Mouse (Mus musculus) liver, embryonic 13.5 days (tissue): ENCODE results near the gene Alg3. TPM values are rescaled to one million over a fixed set of nuclear protein-coding genes. Genes with fewer than 3 reads are reported as not detected.

Source experiments
- ATAC-seq: fragments of 200-750 bp; cut with Nextera tagmentation; 2 replicates; pipeline ENCODE4 v1.8.0; 2017; ENCODE audit warnings: low read depth, mild to moderate bottlenecking, moderate number of reproducible peaks, moderate library complexity
- DNase-seq: peaks from one replicate; pipeline ENCODE4 v3.0.0; 2022
- H3K27ac ChIP-seq: fragments of 300-500 bp; sonication (generic); 2 replicates; pipeline ENCODE4 v1.5.1; 2015; ENCODE audit warnings: moderate library complexity, mild to moderate bottlenecking, inconsistent platforms
- H3K27me3 ChIP-seq: fragments of 300-500 bp; sonication (generic); 2 replicates; pipeline ENCODE4 v1.6.1; 2015; ENCODE audit warnings: mild to moderate bottlenecking, inconsistent platforms
- H3K36me3 ChIP-seq: fragments of 300-500 bp; sonication (generic); 2 replicates; pipeline ENCODE4 v1.6.1; 2015; ENCODE audit warnings: mild to moderate bottlenecking, inconsistent platforms
- H3K4me1 ChIP-seq: fragments of 300-500 bp; sonication (generic); replicated peaks from 2 replicates; pipeline ENCODE4 v1.6.1; 2015; ENCODE audit warnings: inconsistent platforms
- H3K4me2 ChIP-seq: fragments of 300-500 bp; sonication (generic); 2 replicates; pipeline ENCODE4 v1.6.1; 2015; ENCODE audit warnings: inconsistent platforms, mild to moderate bottlenecking, moderate library complexity
- H3K4me3 ChIP-seq: fragments of 300-500 bp; sonication (generic); replicated peaks from 2 replicates; pipeline ENCODE4 v1.5.1; 2015; ENCODE audit warnings: mild to moderate bottlenecking, inconsistent platforms
- H3K9ac ChIP-seq: fragments of 300-500 bp; sonication (generic); 2 replicates; pipeline ENCODE4 v1.6.1; 2015; ENCODE audit warnings: mild to moderate bottlenecking, inconsistent platforms
- H3K9me3 ChIP-seq: fragments of 300-500 bp; sonication (generic); replicated peaks from 2 replicates; pipeline ENCODE4 v1.6.1; 2016; ENCODE audit warnings: inconsistent platforms
- WGBS: fragments of 180-500 bp; shearing (Covaris S2); methylation state at CpG from one replicate; pipeline ENCODE4 v1.1.7; 2015; ENCODE audit not compliant: insufficient replicate concordance; 5-methylcytosine and 5-hydroxymethylcytosine counted together
- polyA plus RNA-seq: library from polyadenylated mRNA; unstranded; fragments of >200 nt; fragmentation: Nextera tagmentation; extraction: Ambion mirVana; gene quantifications from 2 replicates; pipeline ENCODE4 v1.2.1, GENCODE M21; 2015

Alg3 gene
- polyA plus RNA-seq: 27.6 and 29.0 TPM in 2 replicates

GRCm38 (mm10) chr16:20611357-20612227 lies at the start of gene Alg3, which contains the start of the genes Eef1akmt4 and Gm49333:
Gene Alg3 (minus strand): TSS chr16:20611735.
Gene Eef1akmt4 (plus strand): TSS chr16:20611593.
Gene Gm49333 (plus strand): TSS chr16:20611610.
- Histone ChIP-seq H3K4me3 (peak within 1 kb of the TSS; percentile 78), H3K4me2 (peak within 1 kb of the TSS; percentile 92), H3K9me3 (no peaks in the 10 kb centered on the region), H3K36me3 (peaks cover 28% of the 10 kb centered on the region), H3K4me1 (peaks cover 35% of the 10 kb centered on the region), H3K9ac (peak within 1 kb of the TSS; percentile 82), H3K27me3 (no peaks in the 10 kb centered on the region), H3K27ac (peak within 1 kb of the TSS; percentile 80)
- ATAC-seq (peak; percentile 97), DNase-seq (peak; percentile 88)
- WGBS: 2% methylated on average over 41 of the region's 41 CpGs

- whole genome bisulfite sequencing: 82% methylated on average over 4 of the region's 4 CpGs
- Histone ChIP-seq H3K27ac (no peak overlapping the region), H3K36me3 (peaks cover 91% of the 10 kb centered on the region), H3K4me3 (no peak overlapping the region), H3K4me1 (peaks cover 8% of the 10 kb centered on the region), H3K27me3 (no peaks in the 10 kb centered on the region), H3K9ac (no peak overlapping the region), H3K4me2 (no peak overlapping the region), H3K9me3 (no peaks in the 10 kb centered on the region)
- DNase-seq: no peak
- ATAC-seq: no peak
These were observed 46.1 kb upstream of the Alg3 start for GRCm38 (mm10) chr16:20657661-20658060.

GRCm38 (mm10) chr16:20653315-20653714 lies 41.8 kb upstream of the Alg3 start:
- Histone ChIP-seq H3K9me3 (no peaks in the 10 kb centered on the region), H3K27me3 (no peaks in the 10 kb centered on the region), H3K4me3 (peak overlapping the region; percentile 95; the same call in 1 of the 2 replicates), H3K4me1 (peaks cover 19% of the 10 kb centered on the region), H3K36me3 (peaks cover 48% of the 10 kb centered on the region), H3K27ac (no peak overlapping the region), H3K4me2 (peak overlapping the region; percentile 91), H3K9ac (peak overlapping the region; percentile 93; the same call in 1 of the 2 replicates)
- WGBS: 45% methylated on average over 2 of the region's 2 CpGs
- DNase-seq (no peak), ATAC-seq (no peak)

- peaks cover 19% of the 10 kb centered on the region for H3K4me1 ChIP-seq
- peaks cover 8% of the 10 kb centered on the region; the same call in 1 of the 2 replicates for H3K27me3 ChIP-seq
- H3K9ac ChIP-seq: peak overlapping the region; percentile 93
- peaks cover 34% of the 10 kb centered on the region for H3K36me3 ChIP-seq
- no peaks in the 10 kb centered on the region for H3K9me3 ChIP-seq
- no peak for DNase-seq
- H3K27ac ChIP-seq: peak overlapping the region; percentile 73
- H3K4me3 ChIP-seq: peak overlapping the region; percentile 95
- 7% methylated on average over 12 of the region's 12 CpGs for WGBS
- H3K4me2 ChIP-seq: peak overlapping the region; percentile 91
- ATAC-seq: no peak; the same call in 1 of the 2 replicates
These were observed 40.4 kb upstream of the Alg3 start for GRCm38 (mm10) chr16:20651947-20652310.

GRCm38 (mm10) chr16:20651076-20651946 lies 39.8 kb upstream of the Alg3 start, which contains the start of gene Psmd2:
Gene Psmd2 (plus strand): TSS chr16:20651652.
- under 1% methylated on average over 46 of the region's 46 CpGs for WGBS
- peaks cover 19% of the 10 kb centered on the region for H3K4me1 ChIP-seq
- peak within 1 kb of the TSS; percentile 95 for H3K4me3 ChIP-seq
- peaks cover 28% of the 10 kb centered on the region for H3K36me3 ChIP-seq
- H3K27me3 ChIP-seq: peaks cover 11% of the 10 kb centered on the region; the same call in 1 of the 2 replicates
- peak within 1 kb of the TSS; percentile 91 for H3K4me2 ChIP-seq
- ATAC-seq: peak; percentile 95
- H3K27ac ChIP-seq: peak within 1 kb of the TSS; percentile 73
- peak; percentile 95 for DNase-seq
- H3K9me3 ChIP-seq: no peaks in the 10 kb centered on the region
- H3K9ac ChIP-seq: peak within 1 kb of the TSS; percentile 93

- no peak for ATAC-seq
- no peak for DNase-seq
These were observed 32.4 kb upstream of the Alg3 start for GRCm38 (mm10) chr16:20643911-20644310.

GRCm38 (mm10) chr16:20642161-20642560 lies 30.6 kb upstream of the Alg3 start:
- Histone ChIP-seq H3K27ac (no peak overlapping the region), H3K27me3 (peaks cover 49% of the 10 kb centered on the region), H3K4me1 (no peaks in the 10 kb centered on the region), H3K9me3 (no peaks in the 10 kb centered on the region), H3K4me3 (no peak overlapping the region), H3K36me3 (no peaks in the 10 kb centered on the region), H3K9ac (no peak overlapping the region), H3K4me2 (no peak overlapping the region)
- no peak for ATAC-seq
- peak; percentile 28 for DNase-seq
- under 1% methylated on average over 8 of the region's 8 CpGs for WGBS

More at GRCm38 (mm10) chr16:20643911-20644310, 32.4 kb upstream of the Alg3 start:
- Histone ChIP-seq H3K4me2 (no peak overlapping the region), H3K9ac (no peak overlapping the region), H3K9me3 (no peaks in the 10 kb centered on the region), H3K27me3 (peaks cover 44% of the 10 kb centered on the region), H3K36me3 (no peaks in the 10 kb centered on the region), H3K27ac (no peak overlapping the region), H3K4me1 (no peaks in the 10 kb centered on the region), H3K4me3 (no peak overlapping the region)
- WGBS: 70% methylated on average over 7 of the region's 7 CpGs

GRCm38 (mm10) chr16:20638367-20638766 lies 26.8 kb upstream of the Alg3 start:
- H3K27me3 ChIP-seq: peaks cover 25% of the 10 kb centered on the region
- H3K4me2 ChIP-seq: no peak overlapping the region
- ATAC-seq (no peak), DNase-seq (no peak)
- H3K9ac ChIP-seq: no peak overlapping the region
- no peak overlapping the region for H3K4me3 ChIP-seq
- no peaks in the 10 kb centered on the region for H3K9me3 ChIP-seq
- WGBS: 73% methylated on average over 8 of the region's 8 CpGs
- H3K36me3 ChIP-seq: no peaks in the 10 kb centered on the region
- no peaks in the 10 kb centered on the region for H3K4me1 ChIP-seq
- H3K27ac ChIP-seq: no peak overlapping the region

GRCm38 (mm10) chr16:20637410-20637809 lies 25.9 kb upstream of the Alg3 start:
- DNase-seq: no peak
- Histone ChIP-seq H3K36me3 (no peaks in the 10 kb centered on the region), H3K4me2 (no peak overlapping the region), H3K27ac (no peak overlapping the region), H3K27me3 (peaks cover 20% of the 10 kb centered on the region), H3K4me1 (no peaks in the 10 kb centered on the region), H3K4me3 (no peak overlapping the region), H3K9ac (no peak overlapping the region), H3K9me3 (no peaks in the 10 kb centered on the region)
- 61% methylated on average over 8 of the region's 8 CpGs for WGBS
- no peak for ATAC-seq

- H3K27ac ChIP-seq: no peak within 1 kb of the TSS
- no peaks in the 10 kb centered on the region for H3K36me3 ChIP-seq
- peaks cover 5% of the 10 kb centered on the region for H3K4me1 ChIP-seq
- no peak for DNase-seq
- no peaks in the 10 kb centered on the region for H3K9me3 ChIP-seq
- H3K27me3 ChIP-seq: peaks cover 54% of the 10 kb centered on the region
- H3K4me2 ChIP-seq: peak within 1 kb of the TSS; percentile 68
- no peak for ATAC-seq
- 11% methylated on average over 54 of the region's 54 CpGs for WGBS
- H3K9ac ChIP-seq: no peak within 1 kb of the TSS
- H3K4me3 ChIP-seq: peak within 1 kb of the TSS; percentile 50
These were observed 18.4 kb upstream of the Alg3 start, which contains the start of gene Ece2 for GRCm38 (mm10) chr16:20629731-20630634. Gene Ece2 (plus strand): TSS chr16:20629828.
